Mouse (Mus musculus) kidney, adult 2 months (tissue): ENCODE results near the gene Olfr430.

ENCODE experiments used
- CTCF ChIP-seq: fragments of 200-500 bp; conservative IDR thresholded peaks from 2 replicates; pipeline ENCODE4 v1.5.1; 2011; ENCODE audit warnings: low read depth, mild to moderate bottlenecking, control low read depth, low read length, moderate library complexity, mixed read lengths; ENCODE audit not compliant: insufficient read depth, insufficient read length
- POLR2A ChIP-seq: fragments of 200-500 bp; IDR thresholded peaks from one replicate; pipeline ENCODE4 v1.6.1; 2011; ENCODE audit warnings: low read depth, low read length, control low read depth

GRCm38 (mm10) chr1:174096591-174096990 is 30.2 kb downstream of the Olfr430 start, which contains the start of gene Olfr427:
- no peak for TF ChIP-seq CTCF
- TF ChIP-seq POLR2A = no peak
